Comparison of ENCODE assay signal across 9 mouse cellular contexts in the genomic region with DNA sequence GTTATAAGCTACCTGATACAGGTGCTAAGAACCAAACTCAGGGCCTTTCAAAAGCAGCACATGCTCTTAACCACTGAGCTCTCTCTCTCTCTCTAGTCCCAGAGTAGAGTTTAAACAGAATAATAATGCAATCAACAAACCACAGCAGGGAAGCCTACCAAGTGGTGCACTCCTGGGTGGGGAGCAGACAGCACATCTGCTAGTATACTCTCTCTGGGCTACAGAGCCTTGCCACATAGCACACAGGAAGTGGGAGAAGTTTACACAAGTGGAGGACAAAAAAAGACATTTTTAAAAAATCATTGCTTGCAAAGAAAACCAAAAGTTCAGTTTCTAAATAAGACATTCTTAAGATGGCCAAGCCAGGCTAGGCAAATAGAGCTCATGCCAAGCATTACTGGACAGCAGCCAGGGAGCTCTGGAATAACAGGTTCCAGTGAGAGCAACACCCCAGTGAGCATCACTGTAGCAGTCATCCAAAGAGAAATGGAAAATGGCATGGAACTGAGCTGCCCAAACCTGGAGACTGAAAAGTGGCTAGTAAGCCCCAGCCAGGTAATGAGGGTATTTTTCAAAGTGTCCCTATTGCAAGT.
DNase-seq lines count a peak whose midpoint lies in the region; ATAC-seq lines count a peak whose summit lies in the region.
"Had no signal": no experiment of that assay in that cellular context is flagged by ENCODE, and none has a peak within 500 bp of the region (broad histone marks: within the 10 kb centered on the region; RNA-seq: fewer than 3 reads in every experiment).

No protein-coding gene starts in this region.

- ATAC-seq in kidney, embryonic 16.5 days (ENCODE audit: low FRiP score, low TSS enrichment) = no peak
- peak; percentile 54; the same call in 1 of the 2 replicates for ATAC-seq in embryonic facial prominence, embryonic 15.5 days (ENCODE audit: insufficient number of reproducible peaks, low FRiP score, low TSS enrichment, low read depth)

- H3K4me1 ChIP-seq in kidney, embryonic 16.5 days (ENCODE audit: insufficient read depth, low read length) = no peaks in the 10 kb centered on the region
- peaks cover 10% of the 10 kb centered on the region for H3K4me1 ChIP-seq in embryonic facial prominence, embryonic 15.5 days
- H3K4me1 ChIP-seq: liver, embryonic 13.5 days had no signal

- H3K4me3 ChIP-seq in kidney, embryonic 16.5 days (ENCODE audit: low read length) = no peak overlapping the region
- no peak overlapping the region for H3K4me3 ChIP-seq in embryonic facial prominence, embryonic 15.5 days (replicated peaks)
- H3K4me3 ChIP-seq: liver, embryonic 13.5 days had no signal

- peak; percentile 48 for DNase-seq in kidney, adult 18-20 months
- DNase-seq in heart, postnatal 4 days = peak; percentile 58
- peak; percentile 52 for DNase-seq in left cerebral cortex, postnatal 4 days
- DNase-seq in skeletal muscle tissue, adult 2 months (ENCODE audit: low read depth, low spot score) = peak; percentile 68
- no peak for DNase-seq in embryo, embryonic 10.5 days (ENCODE audit: low spot score)
- DNase-seq in B cell, adult 2 months = no peak
- DNase-seq: liver, embryonic 13.5 days had no signal

- H3K36me3 ChIP-seq in kidney, embryonic 16.5 days (ENCODE audit: insufficient read depth, low read length) = peaks cover 54% of the 10 kb centered on the region
- H3K36me3 ChIP-seq in embryonic facial prominence, embryonic 15.5 days = peaks cover 63% of the 10 kb centered on the region

- H3K9me3 ChIP-seq in kidney, embryonic 16.5 days (ENCODE audit: low read length) = no peaks in the 10 kb centered on the region
- H3K9me3 ChIP-seq in embryonic facial prominence, embryonic 15.5 days (replicated peaks) = no peaks in the 10 kb centered on the region
- H3K9me3 ChIP-seq: liver, embryonic 13.5 days had no signal

- H3K27me3 ChIP-seq in kidney, embryonic 16.5 days (ENCODE audit: insufficient read depth, low read length) = no peaks in the 10 kb centered on the region
- no peaks in the 10 kb centered on the region for H3K27me3 ChIP-seq in embryonic facial prominence, embryonic 15.5 days
- H3K27me3 ChIP-seq: liver, embryonic 13.5 days had no signal

- no peak overlapping the region for H3K9ac ChIP-seq in kidney, embryonic 16.5 days (replicated peaks; ENCODE audit: low read length)
- H3K9ac ChIP-seq in embryonic facial prominence, embryonic 15.5 days = no peak overlapping the region
- H3K9ac ChIP-seq: liver, embryonic 13.5 days had no signal

- no peak overlapping the region for H3K27ac ChIP-seq in kidney, embryonic 16.5 days (ENCODE audit: low read length)
- peak overlapping the region; percentile 3; the same call in 1 of the 2 replicates for H3K27ac ChIP-seq in embryonic facial prominence, embryonic 15.5 days (replicated peaks)
- H3K27ac ChIP-seq: liver, embryonic 13.5 days had no signal

- intact Hi-C loops in left cerebral cortex, postnatal 4 days (cut with DNase I) = loop anchor here (10.0 kb wide), 1 partner anchor 235 kb away; a partner anchor contains a TSS

- H3K4me2 ChIP-seq in kidney, embryonic 16.5 days (replicated peaks; ENCODE audit: low read depth, low read length) = no peak overlapping the region
- no peak overlapping the region for H3K4me2 ChIP-seq in embryonic facial prominence, embryonic 15.5 days (replicated peaks)
- H3K4me2 ChIP-seq: liver, embryonic 13.5 days had no signal

Comparison
In these comparisons a context has a peak if more than half of its experiments do, and no peak if none do; other contexts are left out.
1. DNase-seq: peak in kidney, adult 18-20 months (single experiment), heart, postnatal 4 days (single experiment), left cerebral cortex, postnatal 4 days (single experiment) and skeletal muscle tissue, adult 2 months (single experiment); none in embryo, embryonic 10.5 days (single experiment) and B cell, adult 2 months (0 of 2).